Mouse (Mus musculus) right cerebral cortex, postnatal 36 days (tissue): ENCODE data around the gene Gm26602.
"Not testable (repeated sequence)": the region's sequence is repeated elsewhere in the genome, so short reads cannot be mapped to it uniquely, and the experiment has no call there.

Experiments
- DNase-seq, 2 experiments: peaks; one replicate each; pipeline ENCODE4 v3.0.0; 2022; ENCODE audit warnings: low spot score in 2 of 2, mixed read lengths in 1 of 2

The Gm26602 gene

GRCm38 (mm10) chr10:79933145-79933679 is 22.6 kb downstream of the Gm26602 start:
- no peak for DNase-seq

- no peak for DNase-seq
Observed at GRCm38 (mm10) chr10:79933861-79934260, 23.2 kb downstream of the Gm26602 start.

GRCm38 (mm10) chr10:79934272-79934721 is 23.6 kb downstream of the Gm26602 start:
- peak in 1 of 2 experiments; percentile 49 for DNase-seq

GRCm38 (mm10) chr10:79934794-79935569 is 24.3 kb downstream of the Gm26602 start:
- no peak for DNase-seq

GRCm38 (mm10) chr10:79936284-79936910 is 25.7 kb downstream of the Gm26602 start:
- no peak for DNase-seq

GRCm38 (mm10) chr10:79936911-79937441 is 26.3 kb downstream of the Gm26602 start:
- no peak for DNase-seq

- no peak for DNase-seq
Observed at GRCm38 (mm10) chr10:79937775-79938526, 27.3 kb downstream of the Gm26602 start.

- no peak for DNase-seq
Observed at GRCm38 (mm10) chr10:79940749-79941148, 30.1 kb downstream of the Gm26602 start.

GRCm38 (mm10) chr10:79942988-79943387 is 32.3 kb downstream of the Gm26602 start:
- no peak for DNase-seq

- DNase-seq = no peak
Observed at GRCm38 (mm10) chr10:79943471-79943901, 32.8 kb downstream of the Gm26602 start.

GRCm38 (mm10) chr10:79945507-79946234 is 35.0 kb downstream of the Gm26602 start:
- no peak for DNase-seq

- DNase-seq = no peak
Observed at GRCm38 (mm10) chr10:79946752-79947322, 36.2 kb downstream of the Gm26602 start.

- no peak for DNase-seq
Observed at GRCm38 (mm10) chr10:79947502-79947901, 36.8 kb downstream of the Gm26602 start.

- DNase-seq = no peak
Observed at GRCm38 (mm10) chr10:79949873-79950272, 39.2 kb downstream of the Gm26602 start.

- DNase-seq = no peak
Observed at GRCm38 (mm10) chr10:79950661-79951060, 40.0 kb downstream of the Gm26602 start.

- DNase-seq = no peak
Observed at GRCm38 (mm10) chr10:79953946-79954345, 43.3 kb downstream of the Gm26602 start.

GRCm38 (mm10) chr10:79955691-79956090 is 45.0 kb downstream of the Gm26602 start:
- DNase-seq = no peak

- no peak for DNase-seq
Observed at GRCm38 (mm10) chr10:79956643-79957154, 46.0 kb downstream of the Gm26602 start.

GRCm38 (mm10) chr10:79958140-79958816 is 47.6 kb downstream of the Gm26602 start:
- peak in 1 of 2 experiments; percentile 52 for DNase-seq

- DNase-seq = not testable (repeated sequence)
Observed at GRCm38 (mm10) chr10:79959412-79959811, 48.8 kb downstream of the Gm26602 start.
